Mouse (Mus musculus) lung, embryonic 15.5 days (tissue): ENCODE data around the gene Tnip2. TPM values are rescaled to one million over a fixed set of nuclear protein-coding genes. Genes with fewer than 3 reads are reported as not detected.

Source experiments
- ATAC-seq: fragments of 200-750 bp; cut with Nextera tagmentation; 2 replicates; pipeline ENCODE4 v1.8.0; 2017; ENCODE audit warnings: moderate number of reproducible peaks, borderline replicate concordance; ENCODE audit not compliant: low FRiP score, low TSS enrichment; ENCODE audit errors: extremely low read depth
- H3K27ac ChIP-seq: fragments of 300-500 bp; sonication (generic); 2 replicates; pipeline ENCODE4 v1.5.1; 2015; ENCODE audit warnings: moderate library complexity, mild to moderate bottlenecking, inconsistent platforms
- H3K27me3 ChIP-seq: fragments of 300-500 bp; sonication (generic); 2 replicates; pipeline ENCODE4 v1.6.1; 2015; ENCODE audit warnings: inconsistent platforms
- H3K36me3 ChIP-seq: fragments of 300-500 bp; sonication (generic); 2 replicates; pipeline ENCODE4 v1.6.1; 2015; ENCODE audit warnings: inconsistent platforms
- H3K4me1 ChIP-seq: fragments of 300-500 bp; sonication (generic); 2 replicates; pipeline ENCODE4 v1.6.1; 2015; ENCODE audit warnings: inconsistent platforms
- H3K4me2 ChIP-seq: fragments of 300-500 bp; sonication (generic); 2 replicates; pipeline ENCODE4 v1.6.1; 2015; ENCODE audit warnings: inconsistent platforms, mild to moderate bottlenecking, moderate library complexity
- H3K4me3 ChIP-seq: fragments of 300-500 bp; sonication (generic); 2 replicates; pipeline ENCODE4 v1.5.1; 2015; ENCODE audit warnings: mild to moderate bottlenecking, inconsistent platforms
- H3K9ac ChIP-seq: fragments of 300-500 bp; sonication (generic); 2 replicates; pipeline ENCODE4 v1.6.1; 2015; ENCODE audit warnings: inconsistent platforms
- H3K9me3 ChIP-seq: fragments of 300-500 bp; sonication (generic); 2 replicates; pipeline ENCODE4 v1.6.1; 2016; ENCODE audit warnings: inconsistent platforms
- WGBS: fragments of 180-500 bp; shearing (Covaris S2); methylation state at CpG from one replicate; pipeline ENCODE4 v1.1.7; 2015; 5-methylcytosine and 5-hydroxymethylcytosine counted together
- polyA plus RNA-seq: library from polyadenylated mRNA; unstranded; fragments of >200 nt; fragmentation: Nextera tagmentation; extraction: Ambion mirVana; gene quantifications from 2 replicates; pipeline ENCODE4 v1.2.1, GENCODE M21; 2015

The Tnip2 gene
- polyA plus RNA-seq, 1 experiment from 2014 or later = 21.5 TPM

DNA sequence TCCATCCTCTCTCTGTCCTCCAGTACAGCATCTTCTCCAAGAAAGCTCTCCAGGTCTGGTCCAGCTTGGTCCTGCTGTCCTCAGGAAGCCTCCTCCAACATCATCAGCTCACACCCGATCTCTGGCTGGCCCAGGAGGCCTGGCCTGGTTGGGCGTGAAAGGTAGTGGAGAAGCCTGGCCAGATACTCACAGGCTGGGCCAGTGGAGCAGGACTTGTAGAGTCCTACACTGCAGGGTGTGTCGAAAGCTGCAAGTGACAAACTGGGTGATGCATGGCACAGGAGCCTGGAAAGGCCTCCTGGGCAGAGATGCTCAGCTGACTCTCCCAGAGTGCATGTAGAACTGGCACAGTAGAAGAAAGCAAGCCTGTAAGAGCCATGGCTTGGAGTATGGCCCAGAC lies 7.5 kb upstream of the Tnip2 start:
- no peak overlapping the region for H3K9ac ChIP-seq
- no peak overlapping the region for H3K4me3 ChIP-seq
- no peak overlapping the region for H3K27ac ChIP-seq
- no peaks in the 10 kb centered on the region for H3K9me3 ChIP-seq
- no peak overlapping the region for H3K4me2 ChIP-seq
- 64% methylated on average over 3 of the region's 3 CpGs for WGBS
- ATAC-seq = no peak
- no peaks in the 10 kb centered on the region; the same call in 1 of the 2 replicates for H3K27me3 ChIP-seq
- H3K36me3 ChIP-seq = no peaks in the 10 kb centered on the region
- H3K4me1 ChIP-seq = 0 out of 2 replicates have a peak, but pooled peaks cover 7% of the 10 kb centered on the region

DNA sequence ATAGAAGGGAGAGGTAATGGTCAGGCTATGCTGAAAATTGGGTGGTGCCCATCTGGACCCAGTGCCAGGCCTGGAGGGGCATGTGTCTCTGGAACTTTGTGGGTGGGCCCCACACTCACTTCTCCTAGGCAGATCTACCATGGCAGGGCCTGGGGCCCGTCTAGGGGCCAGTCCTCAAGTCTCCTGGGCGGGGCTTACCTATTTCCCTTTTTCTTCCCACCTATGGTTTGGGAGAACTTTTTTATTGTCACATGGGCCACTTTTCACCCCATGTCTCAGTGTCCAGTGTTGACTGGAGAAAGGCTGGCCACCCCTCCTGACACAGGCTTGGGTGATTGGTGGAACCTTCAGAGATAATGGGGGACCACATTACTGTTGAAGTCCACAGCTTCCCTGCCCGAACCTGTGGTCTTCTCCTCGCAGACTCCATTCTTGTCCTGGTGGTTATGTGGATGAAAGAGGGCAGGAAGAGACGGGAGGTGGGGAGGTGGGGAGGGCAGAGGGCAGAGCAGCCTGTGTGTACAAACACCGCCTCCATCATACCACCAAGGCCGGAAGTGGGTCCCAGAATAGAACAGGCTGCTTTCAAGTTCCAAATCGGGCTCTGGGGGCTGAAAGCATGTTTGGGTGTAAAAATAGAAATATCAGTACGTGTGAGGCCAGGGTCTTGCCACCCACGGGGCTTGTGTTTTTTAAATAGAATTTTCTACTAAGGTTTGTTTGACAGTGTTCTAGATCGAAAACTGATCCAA lies 6.8 kb upstream of the Tnip2 start:
- no peak overlapping the region for H3K27ac ChIP-seq
- H3K4me2 ChIP-seq = no peak overlapping the region
- 42% methylated on average over 11 of the region's 11 CpGs for WGBS

DNA sequence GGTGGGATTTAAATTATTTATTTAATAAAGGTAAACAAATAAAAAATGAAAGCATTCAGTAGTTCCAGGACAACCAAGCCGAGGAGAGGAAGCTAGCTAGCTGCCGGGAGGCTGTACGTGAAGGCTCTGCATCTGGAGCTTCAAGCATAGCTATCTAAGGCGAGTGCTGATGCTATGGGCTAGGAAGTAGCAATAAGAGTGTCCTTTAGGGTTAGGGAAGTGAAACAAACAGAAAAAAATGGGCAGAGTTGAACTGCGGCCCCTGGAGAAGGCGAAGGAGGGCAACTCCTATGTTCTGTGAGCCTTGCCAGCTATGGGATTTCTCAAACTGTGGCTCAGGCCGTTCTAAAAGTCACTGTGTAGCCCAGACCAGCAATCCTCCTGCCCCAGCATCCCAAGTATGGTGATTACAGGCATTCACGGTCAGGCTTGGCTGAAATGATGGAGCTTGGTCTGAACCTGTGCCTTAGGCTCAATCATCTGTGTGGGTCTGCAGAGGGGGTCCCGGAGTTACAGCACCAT lies 5.7 kb upstream of the Tnip2 start:
- no peak overlapping the region for H3K4me2 ChIP-seq
- H3K27ac ChIP-seq = no peak overlapping the region
- no peak for ATAC-seq
- no peaks in the 10 kb centered on the region for H3K27me3 ChIP-seq
- 68% methylated on average over 9 of the region's 9 CpGs for WGBS
- H3K9ac ChIP-seq = no peak overlapping the region
- H3K4me3 ChIP-seq = no peak overlapping the region
- no peaks in the 10 kb centered on the region for H3K36me3 ChIP-seq
- H3K4me1 ChIP-seq = no peaks in the 10 kb centered on the region
- no peaks in the 10 kb centered on the region for H3K9me3 ChIP-seq

More for the DNA sequence above, 6.8 kb upstream of the Tnip2 start:
- Histone ChIP-seq H3K27me3 (no peaks in the 10 kb centered on the region), H3K9ac (no peak overlapping the region), H3K4me3 (no peak overlapping the region), H3K4me1 (no peaks in the 10 kb centered on the region), H3K9me3 (no peaks in the 10 kb centered on the region), H3K36me3 (no peaks in the 10 kb centered on the region)
- no peak for ATAC-seq

DNA sequence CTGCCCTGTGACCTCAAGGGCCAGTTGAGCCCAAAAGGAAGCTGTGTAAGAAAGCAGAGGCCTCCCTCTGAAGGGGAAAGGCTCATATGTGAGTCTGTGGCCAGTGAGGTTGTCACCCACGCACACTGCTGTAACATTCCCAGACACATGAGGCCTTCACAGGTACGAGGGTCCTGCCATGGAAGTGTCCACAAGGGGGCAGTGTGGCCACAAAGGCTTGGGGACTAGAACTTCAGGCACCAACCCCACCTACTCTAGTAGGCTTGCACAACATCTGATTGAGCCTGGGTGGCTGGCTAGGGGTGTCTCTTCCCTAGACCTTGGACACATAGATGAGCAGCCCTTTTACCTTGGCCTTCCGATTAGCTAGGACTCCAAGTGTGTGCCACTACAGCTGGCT lies 4.1 kb upstream of the Tnip2 start:
- Histone ChIP-seq H3K9ac (no peak overlapping the region), H3K4me3 (no peak overlapping the region), H3K27ac (no peak overlapping the region), H3K36me3 (no peaks in the 10 kb centered on the region), H3K27me3 (no peaks in the 10 kb centered on the region), H3K4me1 (peaks cover 6% of the 10 kb centered on the region; the same call in 1 of the 2 replicates), H3K9me3 (no peaks in the 10 kb centered on the region), H3K4me2 (no peak overlapping the region)
- whole genome bisulfite sequencing = 24% methylated on average over 3 of the region's 3 CpGs
- ATAC-seq = no peak

DNA sequence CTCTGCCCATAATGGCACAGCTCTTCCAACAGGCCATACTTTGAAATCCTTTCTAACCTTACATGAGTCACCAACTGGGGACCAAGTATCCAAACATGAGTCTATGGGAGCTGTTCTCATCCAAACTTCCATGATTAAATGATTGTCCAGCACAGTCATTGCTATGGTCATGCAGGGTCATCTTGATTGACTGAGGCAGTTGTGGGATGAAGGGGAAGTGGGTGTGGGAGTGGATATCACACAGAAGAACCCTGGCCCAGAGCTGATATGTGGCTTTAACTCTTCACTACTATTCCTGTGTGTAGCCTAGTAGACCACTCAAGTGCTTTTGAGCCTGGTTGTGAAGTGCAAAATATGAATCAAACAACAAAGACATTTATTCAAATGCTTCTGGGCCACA lies 1.3 kb upstream of the Tnip2 start:
- no peak overlapping the region for H3K4me3 ChIP-seq
- ATAC-seq = no peak
- H3K27ac ChIP-seq = no peak overlapping the region
- H3K9ac ChIP-seq = no peak overlapping the region
- no peaks in the 10 kb centered on the region for H3K27me3 ChIP-seq
- no peaks in the 10 kb centered on the region for H3K9me3 ChIP-seq
- H3K4me1 ChIP-seq = peaks cover 12% of the 10 kb centered on the region; the same call in 1 of the 2 replicates
- H3K4me2 ChIP-seq = no peak overlapping the region
- H3K36me3 ChIP-seq = no peaks in the 10 kb centered on the region

DNA sequence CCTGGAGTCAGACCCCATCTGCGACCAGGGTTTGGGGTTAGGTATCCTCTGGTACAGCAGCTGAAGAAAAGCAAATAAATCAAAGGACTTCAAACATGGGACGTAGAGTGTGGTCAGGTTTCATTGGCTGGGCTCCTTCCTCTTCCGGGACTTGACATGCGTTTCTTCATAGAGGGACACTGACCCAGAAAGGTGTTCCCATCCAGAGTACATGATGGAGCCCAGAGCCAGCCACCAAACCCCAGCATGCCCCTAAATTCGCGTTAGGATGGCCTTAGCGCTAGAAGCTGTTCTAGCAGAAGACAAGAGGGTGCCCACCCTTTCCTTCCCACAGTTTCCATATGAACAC lies 401 bp upstream of the Tnip2 start:
- ATAC-seq = no peak
- H3K4me2 ChIP-seq = peak overlapping the region; percentile 95
- H3K9me3 ChIP-seq = no peaks in the 10 kb centered on the region
- no peak overlapping the region for H3K27ac ChIP-seq
- H3K9ac ChIP-seq = peak overlapping the region; percentile 29; the same call in 1 of the 2 replicates
- H3K4me3 ChIP-seq = peak overlapping the region; percentile 76
- H3K27me3 ChIP-seq = no peaks in the 10 kb centered on the region
- peaks cover 12% of the 10 kb centered on the region; the same call in 1 of the 2 replicates for H3K4me1 ChIP-seq
- WGBS = 15% methylated on average over 7 of the region's 7 CpGs
- no peaks in the 10 kb centered on the region for H3K36me3 ChIP-seq

DNA sequence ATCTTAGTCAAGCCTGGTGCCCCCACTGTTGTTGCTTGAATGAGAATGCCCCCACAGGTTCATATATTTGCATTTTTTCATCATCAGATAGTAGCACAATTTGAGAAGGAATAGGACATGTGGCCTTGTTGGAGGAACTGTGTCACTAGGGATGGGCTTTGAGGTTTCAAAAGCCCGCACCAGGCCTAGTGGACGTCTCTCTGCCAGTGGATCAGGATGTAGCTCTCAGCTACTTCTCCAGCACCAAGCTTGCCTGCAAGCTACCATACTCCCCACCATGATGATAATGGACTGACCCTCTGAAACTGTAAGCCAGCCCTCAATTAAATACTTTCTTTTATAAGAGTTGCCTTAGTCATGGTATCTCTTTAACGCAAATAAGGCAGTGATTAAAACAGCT lies 1.3 kb downstream of the Tnip2 start:
- Histone ChIP-seq H3K9me3 (no peaks in the 10 kb centered on the region), H3K4me2 (peak overlapping the region; percentile 95; the same call in 1 of the 2 replicates), H3K27ac (no peak overlapping the region), H3K4me3 (peak overlapping the region; percentile 76; the same call in 1 of the 2 replicates), H3K4me1 (peaks cover 12% of the 10 kb centered on the region; the same call in 1 of the 2 replicates), H3K9ac (no peak overlapping the region), H3K27me3 (no peaks in the 10 kb centered on the region), H3K36me3 (no peaks in the 10 kb centered on the region)
- WGBS = 85% methylated on average over 3 of the region's 3 CpGs
- no peak for ATAC-seq

DNA sequence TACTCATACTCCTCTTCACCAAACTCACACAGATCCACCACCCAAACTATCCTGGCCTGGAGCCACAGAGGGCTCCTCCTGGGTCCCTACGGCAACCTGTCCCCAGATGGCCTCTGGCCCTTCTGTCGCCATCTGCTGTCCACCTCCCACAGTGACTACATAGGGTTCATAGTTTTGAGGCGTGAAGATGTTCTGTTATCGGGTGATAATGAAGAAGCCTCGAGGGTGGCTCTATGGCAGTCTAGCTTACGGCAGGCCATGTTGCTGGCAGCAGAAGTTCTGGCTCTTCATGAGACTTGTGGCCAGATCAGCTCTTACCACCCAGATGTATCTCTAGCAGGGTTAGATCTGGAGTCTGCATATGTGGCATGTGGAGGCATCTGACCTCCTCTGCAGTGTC lies 11.0 kb downstream of the Tnip2 start:
- Histone ChIP-seq H3K36me3 (no peaks in the 10 kb centered on the region), H3K4me2 (no peak overlapping the region), H3K27me3 (no peaks in the 10 kb centered on the region), H3K27ac (no peak overlapping the region), H3K4me3 (no peak overlapping the region), H3K9ac (no peak overlapping the region), H3K9me3 (no peaks in the 10 kb centered on the region), H3K4me1 (no peaks in the 10 kb centered on the region)
- ATAC-seq = no peak
- WGBS = 76% methylated on average over 6 of the region's 6 CpGs

DNA sequence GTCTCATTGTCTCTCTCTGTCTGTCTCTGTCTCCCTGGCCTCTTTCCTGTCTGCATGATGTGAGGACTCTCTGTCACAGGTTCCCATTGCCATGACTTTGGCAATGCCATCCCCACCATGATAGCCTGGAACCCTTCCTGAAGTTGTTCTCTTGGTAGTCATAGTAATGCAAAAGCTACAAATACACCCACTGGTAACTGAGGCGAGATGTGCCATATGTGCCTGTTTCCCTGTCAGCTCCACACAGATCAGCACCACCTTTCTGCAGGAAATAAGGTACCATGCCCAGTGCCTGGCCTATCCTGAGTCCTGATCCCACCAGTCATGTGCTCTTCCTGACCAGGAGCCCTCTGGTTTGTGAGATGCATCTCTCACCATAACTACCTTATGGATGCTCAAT lies 11.4 kb downstream of the Tnip2 start:
- H3K4me1 ChIP-seq = no peaks in the 10 kb centered on the region
- H3K36me3 ChIP-seq = no peaks in the 10 kb centered on the region
- H3K4me3 ChIP-seq = no peak overlapping the region
- H3K9ac ChIP-seq = no peak overlapping the region
- no peak overlapping the region for H3K27ac ChIP-seq
- 93% methylated on average over 1 of the region's 1 CpGs for WGBS
- ATAC-seq = no peak
- H3K4me2 ChIP-seq = no peak overlapping the region
- no peaks in the 10 kb centered on the region for H3K27me3 ChIP-seq
- no peaks in the 10 kb centered on the region for H3K9me3 ChIP-seq

DNA sequence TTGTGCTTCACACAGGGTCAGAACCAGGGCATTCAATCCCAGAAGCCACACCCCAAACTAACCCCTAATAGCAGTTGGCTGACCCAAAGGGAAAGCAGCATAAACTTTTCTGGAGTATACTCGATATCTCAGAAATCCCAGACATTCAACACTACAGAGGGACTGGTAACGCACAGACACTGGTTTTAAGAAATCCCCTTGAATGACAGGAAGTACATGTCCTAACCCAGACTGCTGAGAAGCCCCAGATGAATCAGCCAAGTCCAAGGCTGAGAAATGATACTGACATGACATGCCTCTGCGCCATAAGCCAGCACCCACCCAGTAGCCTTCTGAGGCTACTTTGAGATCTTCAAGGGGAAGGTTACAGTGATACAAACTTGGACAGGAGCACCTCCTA lies 12.2 kb downstream of the Tnip2 start:
- no peaks in the 10 kb centered on the region for H3K27me3 ChIP-seq
- 67% methylated on average over 3 of the region's 3 CpGs for WGBS
- H3K36me3 ChIP-seq = 0 out of 2 replicates have a peak, but pooled peaks cover 1% of the 10 kb centered on the region
- H3K4me1 ChIP-seq = no peaks in the 10 kb centered on the region
- no peak overlapping the region for H3K4me2 ChIP-seq
- H3K4me3 ChIP-seq = no peak overlapping the region
- H3K27ac ChIP-seq = no peak overlapping the region
- no peak for ATAC-seq
- H3K9me3 ChIP-seq = no peaks in the 10 kb centered on the region
- no peak overlapping the region for H3K9ac ChIP-seq

DNA sequence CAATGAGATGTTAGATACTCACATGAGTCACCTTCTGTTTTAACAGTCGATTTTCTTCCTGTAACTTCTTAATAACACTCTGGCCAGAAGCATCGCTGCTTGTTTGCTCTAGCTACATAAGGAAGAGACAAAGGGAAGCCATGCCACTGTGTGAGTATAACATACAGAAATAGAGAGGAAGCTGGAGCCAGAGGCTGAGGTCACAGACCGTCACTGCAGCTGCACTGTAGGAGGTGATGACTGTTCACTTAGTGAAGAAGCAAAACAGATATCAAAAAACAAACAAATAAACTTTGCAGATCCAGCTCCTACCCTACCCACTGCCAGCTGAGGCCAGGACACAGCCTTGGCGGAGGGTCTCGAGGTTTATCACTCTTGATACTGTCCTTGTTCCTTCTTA lies 12.9 kb downstream of the Tnip2 start:
- H3K4me3 ChIP-seq = no peak overlapping the region
- H3K9ac ChIP-seq = no peak overlapping the region
- no peak for ATAC-seq
- H3K4me1 ChIP-seq = no peaks in the 10 kb centered on the region
- H3K4me2 ChIP-seq = no peak overlapping the region
- 0 out of 2 replicates have a peak, but pooled peaks cover 4% of the 10 kb centered on the region for H3K36me3 ChIP-seq
- H3K27me3 ChIP-seq = no peaks in the 10 kb centered on the region
- H3K27ac ChIP-seq = no peak overlapping the region
- 68% methylated on average over 5 of the region's 5 CpGs for whole genome bisulfite sequencing
- no peaks in the 10 kb centered on the region for H3K9me3 ChIP-seq

DNA sequence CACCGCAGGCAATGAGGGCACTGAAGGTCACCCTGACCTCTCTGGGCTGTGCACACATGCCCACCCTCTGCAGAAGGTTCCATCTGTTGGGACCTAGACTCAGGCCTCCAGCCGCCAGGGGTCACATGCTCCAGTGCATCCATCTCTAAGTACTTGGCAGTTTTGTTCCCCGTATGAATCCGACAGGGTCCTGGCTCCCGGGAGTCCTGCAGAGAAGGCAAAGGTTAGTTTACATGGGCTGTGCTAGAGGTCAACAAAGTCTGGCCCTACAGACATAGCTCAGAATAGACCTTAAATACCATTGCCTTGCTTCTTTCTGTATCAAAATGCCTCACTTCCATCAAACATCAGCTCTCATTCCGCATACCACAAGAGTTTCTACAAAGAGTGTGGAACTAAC lies 17.0 kb downstream of the Tnip2 start:
- H3K27ac ChIP-seq = no peak overlapping the region
- H3K27me3 ChIP-seq = no peaks in the 10 kb centered on the region
- no peaks in the 10 kb centered on the region for H3K4me1 ChIP-seq
- no peak overlapping the region for H3K4me2 ChIP-seq
- no peak overlapping the region for H3K4me3 ChIP-seq
- H3K36me3 ChIP-seq = 0 out of 2 replicates have a peak, but pooled peaks cover 4% of the 10 kb centered on the region
- H3K9ac ChIP-seq = no peak overlapping the region
- no peak for ATAC-seq
- 42% methylated on average over 6 of the region's 6 CpGs for WGBS
- H3K9me3 ChIP-seq = no peaks in the 10 kb centered on the region
